Mouse (Mus musculus) left cerebral cortex, adult 2 months (tissue): ENCODE data around the gene Pnmt. TPM values are rescaled to one million over a fixed set of nuclear protein-coding genes. Genes with fewer than 3 reads are reported as not detected.
"Not testable (repeated sequence)": the region's sequence is repeated elsewhere in the genome, so short reads cannot be mapped to it uniquely, and the experiment has no call there.

Source experiments
- DNase-seq, 2 experiments: peaks; one replicate each; pipeline ENCODE4 v3.0.0; 2021 to 2022; ENCODE audit warnings: low spot score in 2 of 2, mixed read lengths in 1 of 2; ENCODE audit errors: extremely low spot score in 1 of 2
- H3K27ac ChIP-seq: fragments of 200-600 bp; 2 replicates; pipeline ENCODE4 v1.8.1; 2022
- H3K4me3 ChIP-seq: fragments of 200-600 bp; 2 replicates; pipeline ENCODE4 v1.8.1; 2022
- CTCF ChIP-seq: fragments of 200-600 bp; IDR thresholded peaks from 2 replicates; pipeline ENCODE4 v1.8.1; 2022; ENCODE audit warnings: antibody characterized with exemption, mild to moderate bottlenecking, moderate library complexity
- intact Hi-C: fragments of 180-260 bp; cut with DNase I; formaldehyde crosslinking; loops from one replicate; pipeline ENCODE4 v1.15.1; 2025
- total RNA-seq, 2 experiments: library from RNA; stranded (reverse); gene quantifications; 2 replicates each; pipeline ENCODE4 v1.2.3; 2021

The Pnmt gene
- total RNA-seq, 2 experiments from 2014 or later = 0.51 TPM; not detected in 1

- no peak for DNase-seq
- no peak for TF ChIP-seq CTCF
- intact Hi-C loops = no loop called here
- Histone ChIP-seq H3K4me3 (no peak overlapping the region), H3K27ac (no peak overlapping the region)
Measured at GRCm38 (mm10) chr11:98376756-98377155, 9.5 kb upstream of the Pnmt start.

DNA sequence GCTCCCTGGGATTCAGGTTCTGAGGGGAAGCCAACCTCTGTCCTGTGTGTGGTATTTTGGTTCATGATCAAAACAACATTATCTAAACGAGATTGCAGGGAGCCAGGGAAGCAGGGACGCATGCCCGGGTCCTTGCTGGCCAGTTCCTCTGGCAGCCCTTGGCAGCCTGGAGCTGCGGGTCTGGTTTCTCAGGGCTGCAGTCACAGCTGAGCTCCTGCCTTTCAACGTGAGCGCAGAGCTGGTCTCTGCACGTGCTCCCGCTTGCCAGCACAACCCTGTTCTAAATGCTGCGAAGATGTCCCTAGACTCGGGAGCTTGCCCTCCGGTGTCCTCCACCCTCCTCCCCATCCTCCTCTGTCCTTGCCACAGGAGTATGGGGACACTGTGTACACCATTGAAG lies 8.5 kb upstream of the Pnmt start:
- intact Hi-C loops = no loop called here
- H3K27ac ChIP-seq = no peak overlapping the region
- DNase-seq = no peak
- TF ChIP-seq CTCF = no peak
- H3K4me3 ChIP-seq = no peak overlapping the region

GRCm38 (mm10) chr11:98379379-98379778 lies 6.9 kb upstream of the Pnmt start:
- no peak for TF ChIP-seq CTCF
- DNase-seq = no peak
- H3K4me3 ChIP-seq = no peak overlapping the region
- H3K27ac ChIP-seq = no peak overlapping the region
- intact Hi-C loops = no loop called here

- intact Hi-C loops = no loop called here
- no peak for DNase-seq
- H3K27ac ChIP-seq = no peak overlapping the region
- H3K4me3 ChIP-seq = no peak overlapping the region
- TF ChIP-seq CTCF = no peak
Measured at GRCm38 (mm10) chr11:98380106-98380505, 6.1 kb upstream of the Pnmt start.

DNA sequence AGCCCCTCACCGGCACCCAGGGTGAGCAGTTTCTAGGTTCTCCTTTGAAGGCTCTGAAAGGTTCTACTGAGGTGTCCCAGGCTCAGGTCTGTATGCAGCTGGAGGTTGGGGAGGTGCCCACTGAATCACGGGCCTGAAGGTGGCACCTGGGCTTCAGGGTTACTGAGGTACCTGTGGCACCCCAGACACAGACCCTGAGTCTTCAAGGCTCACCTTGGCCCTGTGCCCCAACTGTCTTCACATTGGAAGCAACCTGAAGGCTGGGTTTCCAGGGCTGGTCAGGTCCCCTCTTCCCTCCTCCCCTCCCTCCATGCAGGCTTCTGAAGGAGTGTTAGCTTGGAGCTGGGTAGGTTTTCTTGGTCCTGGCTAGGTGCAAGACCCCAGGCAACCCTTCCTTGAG lies 4.6 kb upstream of the Pnmt start:
- no peak for DNase-seq
- no peak overlapping the region for H3K27ac ChIP-seq
- intact Hi-C loops = no loop called here
- no peak overlapping the region for H3K4me3 ChIP-seq
- no peak for TF ChIP-seq CTCF

DNA sequence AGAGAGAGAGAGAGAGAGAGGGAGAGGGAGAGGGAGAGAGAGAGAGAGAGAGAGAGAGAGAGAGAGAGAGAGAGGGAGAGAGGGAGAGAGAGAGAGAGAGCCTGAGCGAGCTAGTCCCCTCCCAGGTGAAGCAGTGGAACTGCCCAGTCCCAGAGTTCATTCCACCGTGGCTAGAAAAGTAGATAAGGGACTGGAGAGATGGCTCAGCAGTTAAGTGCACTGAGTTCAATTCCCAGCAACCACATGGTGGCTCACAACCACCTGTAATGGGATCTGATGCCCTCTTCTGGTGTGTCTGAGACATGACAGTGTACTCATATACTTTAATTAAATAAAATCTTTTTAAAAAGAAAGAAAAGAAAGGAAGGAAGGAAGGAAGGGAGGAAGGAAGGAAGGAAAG lies 3.8 kb upstream of the Pnmt start:
- TF ChIP-seq CTCF = peak; percentile 28
- H3K4me3 ChIP-seq, H3K27ac ChIP-seq, DNase-seq, intact Hi-C loops: not testable (repeated sequence)

GRCm38 (mm10) chr11:98383261-98384030 lies 2.8 kb upstream of the Pnmt start, which contains the start of gene Tcap:
Gene Tcap, plus strand, starts transcription at chr11:98383811.
- intact Hi-C loops = no loop called here
- TF ChIP-seq CTCF = no peak
- no peak within 1 kb of the TSS; the same call in 1 of the 2 replicates for H3K4me3 ChIP-seq
- DNase-seq = no peak
- peak within 1 kb of the TSS; percentile 77 for H3K27ac ChIP-seq

GRCm38 (mm10) chr11:98384216-98384615 lies 2.0 kb upstream of the Pnmt start:
- Histone ChIP-seq H3K4me3 (no peak overlapping the region; the same call in 1 of the 2 replicates), H3K27ac (peak overlapping the region; percentile 77)
- intact Hi-C loops = no loop called here
- DNase-seq = no peak
- TF ChIP-seq CTCF = no peak

DNA sequence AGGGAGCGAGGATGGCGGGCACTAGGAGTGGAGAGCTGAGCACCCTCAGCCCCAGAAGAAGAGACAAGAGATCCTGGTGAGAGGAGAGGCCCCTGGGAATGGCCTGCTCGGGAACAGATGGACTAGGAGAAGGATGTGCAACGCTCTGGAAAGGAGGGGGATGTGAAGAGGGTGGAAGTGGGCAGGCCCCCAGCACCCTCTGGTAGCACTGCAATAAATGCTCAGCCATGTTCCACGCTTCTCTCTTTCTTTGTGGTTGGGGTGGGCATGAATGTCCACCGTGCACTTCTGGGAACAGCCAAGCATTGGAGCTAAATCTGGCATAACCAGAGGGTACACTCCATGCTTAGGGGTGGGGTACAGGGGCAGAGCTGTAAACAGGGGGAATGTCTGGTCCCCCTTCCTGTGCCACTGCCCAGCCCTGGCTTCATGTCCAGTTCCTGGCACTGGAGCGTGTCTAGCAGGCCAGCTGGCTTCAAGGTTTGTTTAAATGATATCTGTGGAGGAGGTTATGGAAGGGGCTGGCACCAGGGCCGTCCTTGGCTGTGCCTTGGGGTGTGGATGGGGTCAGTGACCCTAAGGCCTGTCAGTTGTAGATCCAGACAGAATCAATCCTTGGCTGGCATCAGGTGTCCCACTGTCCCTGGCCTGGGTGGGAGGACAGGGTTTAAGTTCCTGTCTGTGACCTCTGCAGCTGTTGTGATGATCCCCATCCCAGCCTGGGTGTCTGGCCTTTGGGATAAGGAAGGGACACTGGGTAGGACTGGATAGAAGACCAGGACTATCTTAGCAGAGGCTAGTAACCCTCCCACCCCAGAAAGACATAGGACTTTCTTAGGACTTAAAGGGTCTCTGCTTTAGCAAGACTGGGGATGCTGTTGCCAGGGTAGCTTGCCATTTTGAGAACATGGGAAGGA lies 1.3 kb upstream of the Pnmt start:
- Histone ChIP-seq H3K27ac (peak overlapping the region; percentile 77), H3K4me3 (no peak overlapping the region)
- intact Hi-C loops = no loop called here
- no peak for TF ChIP-seq CTCF
- DNase-seq = peak in 1 of 2 experiments; percentile 27

- Histone ChIP-seq H3K27ac (no peak overlapping the region), H3K4me3 (no peak overlapping the region)
- TF ChIP-seq CTCF = no peak
- intact Hi-C loops = no loop called here
- no peak for DNase-seq
Measured at GRCm38 (mm10) chr11:98386596-98386995, 346 bp downstream of the Pnmt start.

DNA sequence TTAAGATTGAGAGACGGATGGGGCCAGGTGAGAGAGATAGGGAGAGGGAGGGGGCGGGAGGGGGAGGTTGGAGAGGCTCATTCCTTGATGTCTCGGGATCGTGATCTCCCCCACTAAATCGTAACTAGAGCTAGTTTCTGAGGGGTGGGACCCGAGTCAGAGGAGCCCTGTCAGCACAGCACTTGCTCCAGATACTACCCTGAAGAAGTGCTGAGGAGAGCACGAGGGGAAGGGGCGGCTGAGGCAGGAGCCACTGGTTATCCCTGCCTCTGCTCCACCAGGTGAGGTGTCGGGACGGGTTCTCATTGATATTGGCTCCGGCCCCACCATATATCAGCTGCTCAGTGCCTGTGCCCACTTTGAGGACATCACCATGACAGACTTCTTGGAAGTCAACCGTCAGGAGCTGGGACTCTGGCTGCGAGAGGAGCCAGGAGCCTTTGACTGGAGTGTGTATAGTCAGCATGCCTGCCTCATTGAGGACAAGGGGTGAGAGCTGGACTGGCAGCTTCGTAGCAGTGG lies 867 bp downstream of the Pnmt start:
- H3K27ac ChIP-seq = no peak overlapping the region
- no peak for DNase-seq
- intact Hi-C loops = no loop called here
- H3K4me3 ChIP-seq = no peak overlapping the region
- TF ChIP-seq CTCF = no peak

DNA sequence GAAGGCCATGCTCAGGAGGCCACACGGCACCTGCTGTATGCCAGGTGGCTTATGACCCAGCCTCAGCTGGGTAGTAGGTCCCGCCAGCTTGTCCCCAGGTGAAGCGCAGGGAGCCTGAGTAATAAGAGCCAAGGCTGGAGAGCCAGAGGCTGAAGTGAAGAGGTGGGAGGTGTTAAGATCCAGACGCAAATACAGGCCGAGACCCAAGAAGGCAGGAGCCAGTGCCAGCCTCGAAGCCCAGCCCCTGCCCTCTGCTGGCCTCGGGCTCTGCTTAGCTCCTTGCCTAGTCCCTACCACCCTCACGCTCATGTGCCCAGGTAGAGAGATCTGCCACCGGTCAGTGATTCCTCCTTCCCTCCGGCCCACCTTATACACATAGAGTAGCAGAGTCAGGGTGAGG lies 2.0 kb downstream of the Pnmt start:
- DNase-seq = no peak
- no peak for TF ChIP-seq CTCF
- no peak overlapping the region for H3K4me3 ChIP-seq
- intact Hi-C loops = loop anchor here (2.0 kb wide), 1 partner anchor 123 kb away; no protein-coding TSS in a partner anchor
- H3K27ac ChIP-seq = no peak overlapping the region
